Mouse (Mus musculus) c-Kit-positive CD71-positive TER-119-negative erythroid progenitor cells, embryonic 14.5 days (primary cell): ENCODE data around the gene Zdhhc17.

Experiments
- DNase-seq: peaks from one replicate; pipeline ENCODE4 v3.0.0-alpha.2; 2013; ENCODE audit warnings: low read depth

The Zdhhc17 gene

GRCm38 (mm10) chr10:111005611-111006488, 4.1 kb downstream of the Zdhhc17 start:
- no peak for DNase-seq

DNA sequence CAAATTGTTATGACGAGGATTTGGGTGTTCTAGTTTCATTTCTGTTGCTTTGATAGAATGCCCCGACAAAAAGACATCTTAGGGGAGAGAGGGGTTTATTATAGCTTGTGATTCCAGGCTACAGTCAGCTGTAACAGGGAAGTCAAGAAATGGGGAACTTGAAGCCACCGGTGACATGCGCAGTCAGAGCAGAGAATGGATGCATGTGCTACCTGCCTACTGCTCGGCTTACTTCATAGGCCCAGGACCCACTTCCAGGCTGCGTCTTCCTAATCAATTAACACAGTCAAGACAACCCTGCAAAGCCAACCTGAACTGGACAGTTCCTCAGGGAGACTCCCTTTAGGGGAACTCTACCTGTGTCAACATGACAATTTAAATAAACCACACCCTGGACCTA, 5.7 kb downstream of the Zdhhc17 start:
- DNase-seq, result no peak

GRCm38 (mm10) chr10:110999201-110999600, 10.7 kb downstream of the Zdhhc17 start:
- DNase-seq, result no peak

DNA sequence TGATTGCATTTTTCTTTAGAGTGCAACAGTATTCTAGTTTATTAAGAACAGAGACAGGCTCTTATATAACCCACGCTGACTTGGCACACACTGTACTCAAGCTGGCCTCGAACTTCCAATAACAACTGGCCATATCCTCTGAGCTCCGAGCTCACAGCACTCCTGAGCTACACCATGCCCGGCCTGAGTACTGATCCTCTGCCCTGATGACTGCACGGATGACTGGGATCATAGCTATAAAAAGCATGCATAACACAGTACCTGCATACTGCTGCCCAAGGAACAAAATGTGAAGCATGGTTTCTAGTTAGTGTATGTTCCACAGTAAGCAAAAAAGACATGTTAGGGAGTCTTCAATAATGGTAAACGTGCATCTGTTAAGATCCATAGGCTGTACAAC, 12.8 kb downstream of the Zdhhc17 start:
- no peak for DNase-seq

DNA sequence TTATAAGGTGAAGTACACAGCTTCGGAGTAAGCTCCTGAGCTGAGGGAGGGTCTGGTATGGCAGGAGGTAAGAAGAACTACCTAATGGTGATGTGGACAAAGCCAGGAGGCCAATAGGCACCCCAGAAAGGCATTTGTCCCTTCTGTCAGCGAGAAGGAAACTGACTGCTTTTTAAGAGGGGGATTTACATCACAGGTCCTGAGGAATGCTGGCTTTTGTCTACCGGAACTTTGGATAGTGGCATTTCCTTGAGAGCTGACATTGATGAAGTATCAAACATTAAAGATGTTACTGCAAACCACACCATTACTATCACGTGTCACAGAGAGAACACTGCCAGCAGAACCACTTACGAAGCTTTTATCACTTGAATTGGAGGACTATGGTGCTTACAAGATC, 15.2 kb downstream of the Zdhhc17 start:
- DNase-seq, result no peak

DNA sequence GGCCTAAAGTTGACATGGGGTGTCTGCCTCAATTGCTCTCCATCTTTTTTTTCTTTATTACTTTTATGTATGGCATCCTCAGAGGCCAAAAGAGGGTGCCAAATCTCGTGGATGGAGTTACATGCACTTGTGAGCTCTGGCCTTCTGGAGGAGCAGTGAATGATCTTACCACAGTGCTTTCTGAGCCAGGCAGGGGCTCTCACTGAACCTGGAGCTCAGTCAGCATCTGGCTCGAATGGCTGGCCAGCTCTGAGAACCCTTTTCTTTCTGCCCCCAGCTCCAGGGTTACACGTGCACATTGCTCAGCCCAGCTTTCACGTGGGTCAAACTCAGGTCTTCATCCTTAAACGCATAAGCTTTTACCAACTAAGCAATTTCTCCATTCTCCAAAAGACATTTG, 16.7 kb downstream of the Zdhhc17 start:
- no peak for DNase-seq

DNA sequence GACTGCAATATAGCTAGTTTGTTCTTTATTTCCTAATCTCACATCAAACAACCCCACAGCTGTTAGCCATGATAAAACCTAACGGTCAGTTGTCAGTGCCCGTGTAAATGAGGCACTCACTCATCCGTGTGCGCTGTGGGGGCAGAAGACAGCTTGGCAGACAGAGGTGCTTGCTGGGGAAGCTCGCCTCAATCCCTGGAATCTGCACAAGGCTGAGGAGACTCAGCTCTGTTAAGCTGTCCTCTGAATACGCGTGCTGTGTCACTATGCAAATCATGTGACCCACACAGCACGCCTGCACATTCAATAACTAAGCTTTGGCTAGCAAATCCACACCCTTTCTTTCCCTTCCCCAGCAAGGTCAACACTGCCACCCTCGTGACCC, 17.9 kb downstream of the Zdhhc17 start:
- DNase-seq, result no peak

DNA sequence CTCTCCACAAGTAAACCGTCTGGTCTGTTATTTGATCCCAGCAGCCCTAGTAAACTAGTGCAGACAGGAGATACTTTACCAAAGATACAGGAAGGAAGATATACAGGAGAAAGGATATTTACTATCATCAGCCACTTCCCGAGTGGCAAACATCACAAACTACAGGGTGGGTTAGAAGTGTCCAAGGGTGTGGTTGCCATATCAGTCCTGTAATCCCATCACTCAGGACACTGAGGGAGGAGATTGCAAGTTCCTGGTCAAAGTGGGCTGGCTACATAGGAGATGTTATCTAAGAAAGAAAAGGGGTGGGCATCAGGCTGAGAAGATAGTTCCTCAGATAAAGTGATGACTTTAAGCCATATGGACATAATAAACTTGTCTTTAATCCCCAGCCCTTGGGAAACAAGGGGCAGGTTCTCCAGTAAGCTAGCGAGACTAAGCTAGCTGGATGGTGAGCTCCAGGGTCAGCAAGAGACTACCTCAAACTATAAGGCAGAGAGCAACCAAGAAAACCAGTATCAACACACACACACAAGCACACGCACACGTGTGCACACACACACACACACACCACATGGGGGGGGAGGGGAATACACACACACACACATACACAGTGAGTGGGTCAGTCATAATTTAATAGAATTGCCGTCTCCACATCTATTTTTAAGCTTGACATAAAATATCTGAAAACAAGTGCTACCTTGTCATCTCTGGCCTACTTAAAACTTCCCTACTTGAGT, 18.5 kb downstream of the Zdhhc17 start:
- DNase-seq, result no peak

GRCm38 (mm10) chr10:110989729-110990128, 20.2 kb downstream of the Zdhhc17 start:
- no peak for DNase-seq

GRCm38 (mm10) chr10:110986682-110987081, 23.3 kb downstream of the Zdhhc17 start:
- no peak for DNase-seq

- no peak for DNase-seq
These were observed 27.2 kb downstream of the Zdhhc17 start for GRCm38 (mm10) chr10:110982771-110983170.

DNA sequence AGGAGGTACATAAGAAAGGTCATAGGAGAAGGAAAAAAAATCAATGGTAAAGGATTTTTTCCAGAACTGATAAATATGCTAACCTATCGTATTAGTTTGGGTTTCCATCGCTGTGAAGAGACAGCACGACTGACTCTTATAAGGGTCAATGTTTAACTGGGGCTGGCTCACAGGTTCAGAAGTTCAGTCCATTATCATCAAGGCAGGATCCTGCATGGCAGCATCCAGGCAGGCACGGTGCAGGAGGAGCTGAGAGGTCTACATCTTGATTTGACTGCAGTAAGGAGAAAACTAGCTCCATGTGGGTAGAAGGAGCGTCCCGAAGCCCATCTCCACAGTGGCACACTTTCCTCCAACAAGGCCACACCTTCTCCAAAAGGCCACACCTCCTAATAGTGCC, 29.5 kb downstream of the Zdhhc17 start:
- no peak for DNase-seq

GRCm38 (mm10) chr10:110979431-110979830, 30.5 kb downstream of the Zdhhc17 start:
- no peak for DNase-seq

- DNase-seq, result no peak
These were observed 32.6 kb downstream of the Zdhhc17 start for GRCm38 (mm10) chr10:110977379-110977778.

- no peak for DNase-seq
These were observed 33.9 kb downstream of the Zdhhc17 start for GRCm38 (mm10) chr10:110976046-110976445.

DNA sequence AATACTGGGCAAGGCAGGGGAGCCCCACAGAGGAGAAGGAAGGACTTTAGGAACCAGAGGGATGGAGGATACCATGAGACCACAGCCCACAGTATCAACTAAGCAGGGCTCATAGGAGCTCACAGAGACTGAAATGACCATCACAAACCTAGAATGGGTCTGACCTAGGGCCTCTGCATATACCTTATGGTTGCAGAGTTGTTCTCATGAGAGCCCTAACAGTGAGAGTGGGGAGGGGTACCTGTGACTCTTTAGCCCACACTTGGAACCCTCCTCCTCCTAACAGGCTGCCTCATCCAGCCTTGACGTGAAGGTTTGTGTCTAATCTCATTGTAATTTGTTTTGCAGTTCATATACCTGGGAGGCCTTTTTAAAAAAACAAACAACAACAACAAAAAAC, 35.1 kb downstream of the Zdhhc17 start:
- DNase-seq, result no peak

- DNase-seq, result no peak
These were observed 35.5 kb downstream of the Zdhhc17 start for GRCm38 (mm10) chr10:110974463-110974862.

DNA sequence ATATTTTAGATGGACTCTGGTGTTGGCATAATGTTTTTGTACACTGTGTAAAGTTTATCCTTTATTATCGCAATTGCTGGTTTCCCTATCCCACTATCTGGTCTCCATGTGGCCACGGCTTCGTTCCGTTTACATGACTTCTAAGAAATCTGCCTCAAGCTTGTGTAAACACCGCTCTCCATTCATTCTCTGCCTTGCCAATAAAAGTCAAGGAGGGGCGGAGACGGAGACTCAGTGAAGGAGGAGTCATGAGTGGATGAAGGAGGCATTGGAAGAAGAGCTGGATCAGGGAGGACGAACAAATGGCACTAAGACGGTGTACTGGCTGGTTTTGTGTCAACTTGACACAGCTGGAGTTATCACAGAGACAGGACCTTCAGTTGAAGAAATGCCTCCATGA, 37.9 kb downstream of the Zdhhc17 start:
- DNase-seq, result no peak

DNA sequence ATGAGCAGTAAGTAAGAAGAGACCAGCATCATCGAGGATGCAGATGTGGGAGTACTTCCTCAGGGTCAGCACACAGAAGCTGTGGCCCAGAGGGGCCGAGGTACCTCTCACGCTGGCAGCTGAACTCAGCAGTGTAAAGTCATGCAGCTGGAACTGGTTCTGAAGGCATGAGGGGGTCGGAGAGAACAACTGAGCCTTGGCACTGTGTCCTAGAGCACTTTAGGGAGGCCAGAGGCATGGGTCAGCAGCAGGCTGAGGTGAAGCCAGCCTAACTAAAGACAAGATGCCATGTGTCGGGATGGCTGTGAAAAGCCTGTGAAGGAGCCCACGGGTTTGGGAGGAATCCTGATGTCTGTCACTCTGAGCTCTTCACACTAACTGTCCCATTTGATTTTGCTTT, 38.5 kb downstream of the Zdhhc17 start:
- DNase-seq, result no peak

DNA sequence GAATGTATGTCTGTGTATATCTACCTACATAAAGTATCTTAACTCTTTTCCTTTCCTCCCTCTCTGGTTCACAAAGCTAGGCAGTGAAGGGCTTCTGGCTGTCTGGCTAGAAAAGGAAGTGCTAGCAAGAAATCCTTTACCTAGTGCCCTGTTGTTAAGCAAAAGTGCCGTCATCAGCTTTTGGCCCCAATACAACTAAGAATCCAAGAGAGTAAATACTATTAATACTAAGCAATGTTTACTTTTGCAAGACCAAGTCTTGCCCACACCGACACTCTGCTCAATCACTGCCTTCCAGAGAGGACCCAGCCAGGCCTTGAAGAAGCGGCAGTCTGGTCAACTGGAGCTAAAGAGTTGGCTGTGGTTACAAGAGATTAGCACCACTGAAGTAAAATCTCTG, 38.9 kb downstream of the Zdhhc17 start:
- no peak for DNase-seq

DNA sequence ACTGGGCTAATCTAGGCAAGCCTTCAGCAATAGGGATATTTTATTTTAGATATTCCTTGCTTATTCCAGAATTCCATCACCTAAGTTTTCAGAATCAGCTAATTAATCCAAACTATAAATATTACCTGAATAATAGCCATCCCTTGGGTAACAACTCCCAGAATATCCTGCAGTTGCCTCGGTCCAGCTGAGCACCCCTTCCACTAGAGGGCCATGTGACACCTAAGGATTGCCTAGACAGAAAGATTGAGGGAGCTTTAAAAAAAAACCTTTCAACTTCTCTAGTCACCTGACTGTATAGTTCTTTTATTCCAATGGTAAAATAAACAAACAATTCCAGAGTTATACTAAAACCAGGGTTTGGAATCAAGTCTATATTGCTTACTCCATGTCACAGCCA, 47.8 kb downstream of the Zdhhc17 start:
- DNase-seq, result no peak

GRCm38 (mm10) chr10:110960841-110961240, 49.1 kb downstream of the Zdhhc17 start:
- DNase-seq, result no peak

DNA sequence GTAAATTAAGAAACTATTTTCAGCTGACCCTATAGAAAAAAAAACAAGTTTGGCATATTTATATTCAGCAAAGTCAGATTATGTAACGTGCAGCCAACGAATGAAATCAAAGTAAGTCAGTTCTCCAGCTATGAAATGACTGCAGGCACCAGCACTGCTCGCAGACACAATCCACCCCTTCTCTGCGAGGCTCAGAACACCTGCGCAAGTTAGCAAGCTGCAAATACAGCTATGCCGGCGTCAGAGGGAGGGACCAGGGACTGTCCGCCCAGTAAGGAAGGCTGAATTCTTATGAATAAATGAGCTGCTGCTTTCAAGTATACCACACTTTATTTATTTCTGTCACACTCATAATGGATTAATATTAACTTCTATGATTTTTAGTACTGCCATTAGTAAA, 50.2 kb downstream of the Zdhhc17 start:
- DNase-seq, result no peak
